Mouse (Mus musculus) yolk sac, embryonic 10.5 days (tissue): ENCODE results near the gene Clcnka.
A peak's percentile ranks its signal among the peaks of the same experiment; 100 is the strongest.

Experiments
- DNase-seq: peaks from one replicate; pipeline ENCODE4 v3.0.0-alpha.2; 2017; ENCODE audit warnings: low spot score

Gene Clcnka

DNA sequence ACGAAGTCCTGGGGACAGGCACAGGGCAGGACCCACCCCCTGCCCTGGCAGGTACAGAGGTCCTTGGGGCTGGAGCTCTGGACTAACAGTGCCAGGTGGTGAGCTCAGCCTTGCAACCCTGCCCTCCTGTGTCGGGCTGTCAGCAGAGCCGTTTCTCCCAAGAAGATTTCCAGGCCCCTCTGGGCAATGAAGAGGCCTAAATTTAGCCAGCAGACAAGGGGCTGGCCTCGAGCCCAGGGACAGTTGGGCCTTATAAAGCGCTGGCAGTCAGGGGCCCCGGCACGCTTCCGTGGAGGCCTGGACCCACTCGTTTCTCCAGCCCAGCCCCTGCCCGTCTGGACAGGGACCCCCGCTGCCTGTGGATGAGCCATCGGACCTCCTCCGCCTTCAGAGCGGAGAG lies 22.9 kb upstream of the Clcnka start:
- DNase-seq: no peak

DNA sequence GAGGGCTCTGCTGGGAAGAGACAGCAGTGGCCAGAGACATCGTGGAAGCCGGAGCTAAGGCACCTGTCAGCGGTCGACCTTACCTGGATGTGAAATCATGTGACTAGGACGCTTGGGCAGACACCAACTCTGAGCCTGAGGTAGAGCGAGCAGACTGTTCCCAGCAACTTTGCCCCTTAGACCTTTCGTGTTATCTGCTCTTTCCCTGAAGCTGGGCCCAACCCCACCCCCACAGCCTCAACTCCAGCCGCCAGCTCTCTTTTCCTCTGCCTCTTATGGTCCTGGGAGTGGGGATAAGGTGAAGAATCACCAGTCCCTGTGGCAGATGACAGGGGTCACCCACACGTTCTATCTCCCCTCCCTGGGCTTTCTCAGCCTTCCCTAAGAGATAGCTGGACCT lies 22.4 kb upstream of the Clcnka start:
- peak; percentile 54 for DNase-seq

DNA sequence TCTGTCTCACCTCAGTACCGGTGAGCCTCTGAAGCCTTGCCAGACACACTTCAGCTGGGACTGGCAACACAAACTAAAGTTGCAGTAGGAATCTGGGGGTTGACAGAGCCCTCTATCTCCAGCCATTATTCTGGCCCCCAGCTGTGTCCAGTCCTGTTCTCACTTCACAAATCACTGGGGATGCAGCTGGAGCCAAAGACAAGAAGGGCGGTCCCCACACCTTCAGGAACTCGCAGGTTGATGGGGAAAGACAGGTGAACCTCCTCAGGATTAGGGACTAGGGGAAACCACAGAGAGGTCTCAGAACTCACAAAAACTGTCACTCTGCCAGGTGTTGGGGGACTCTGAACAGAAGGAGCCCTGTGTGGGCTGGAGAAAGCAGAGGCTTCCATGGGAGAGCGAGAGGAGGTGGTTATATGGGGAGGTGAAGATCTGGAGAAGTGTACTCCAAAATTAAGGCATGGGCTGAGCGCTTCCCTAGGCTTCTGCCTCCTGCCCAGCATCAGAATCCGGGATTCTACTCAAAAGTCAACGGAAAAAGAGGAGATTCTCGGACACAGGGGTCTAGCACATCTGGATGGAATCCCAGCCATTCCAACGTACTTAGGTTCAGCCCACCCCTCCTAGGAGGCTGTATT lies 21.8 kb upstream of the Clcnka start, which contains the start of gene Hspb7:
TSS of gene Hspb7 (plus strand) at position 588 of the 638 bp plus-strand sequence.
- DNase-seq: no peak

DNA sequence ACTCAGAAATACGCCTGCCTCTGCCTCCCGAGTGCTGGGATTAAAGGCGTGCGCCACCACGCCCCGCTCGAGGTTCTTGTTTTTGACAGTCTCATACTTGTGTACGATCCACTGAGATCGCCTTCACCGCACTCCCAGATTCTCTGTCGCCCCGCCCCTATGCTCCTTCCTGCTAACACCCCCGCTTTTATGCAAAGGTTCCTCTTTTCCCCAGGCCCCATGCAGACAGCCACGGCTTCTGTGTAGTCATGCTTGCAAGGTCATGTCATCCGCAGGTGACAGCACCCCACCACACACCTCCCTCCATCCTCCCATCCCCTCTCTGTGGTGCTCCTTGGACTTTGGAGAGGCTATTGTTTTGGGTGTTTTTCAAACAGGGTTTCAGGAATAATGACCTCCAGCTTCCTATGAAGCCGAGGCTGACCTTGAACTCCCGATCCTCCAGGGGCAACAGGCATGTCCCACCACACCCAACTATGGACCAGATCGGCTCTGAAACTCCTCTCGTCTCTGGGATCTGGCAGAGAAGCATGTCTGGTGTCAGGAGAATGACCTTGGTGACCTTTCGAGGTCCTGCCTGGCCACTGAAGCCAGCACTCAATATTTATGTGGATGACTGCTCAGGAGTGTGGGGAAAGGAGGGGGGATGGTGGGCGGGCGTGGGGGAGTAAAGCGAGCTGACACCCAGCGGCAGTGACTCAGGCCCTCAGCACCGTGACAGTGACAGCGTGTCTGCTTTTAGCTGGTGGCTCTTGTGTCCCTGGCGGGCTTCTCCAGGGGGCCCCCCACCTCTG lies 21.1 kb upstream of the Clcnka start:
- DNase-seq: no peak

DNA sequence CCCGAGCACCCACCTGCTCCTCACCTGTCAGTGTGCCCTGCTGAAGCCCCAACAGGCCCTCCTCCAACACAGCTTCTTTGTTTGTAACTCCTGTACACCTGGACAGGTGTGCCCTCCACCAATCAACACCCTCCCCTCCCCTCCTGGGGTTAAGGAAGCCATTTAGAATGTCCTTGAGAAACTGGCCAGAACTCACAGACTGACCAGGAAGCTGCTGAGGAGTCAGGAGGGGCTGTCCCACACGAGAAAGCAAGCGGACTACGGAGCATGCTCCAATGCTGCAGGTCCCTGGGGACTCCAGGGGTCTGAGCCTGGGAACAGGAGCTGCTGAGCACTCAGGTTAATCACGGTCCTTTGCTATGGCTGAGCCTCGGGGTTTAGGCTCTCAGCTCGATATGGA lies 17.4 kb upstream of the Clcnka start, which contains the start of gene Clcnkb:
TSS of gene Clcnkb (minus strand) at position 91 of the 400 bp plus-strand sequence.
- DNase-seq: no peak

DNA sequence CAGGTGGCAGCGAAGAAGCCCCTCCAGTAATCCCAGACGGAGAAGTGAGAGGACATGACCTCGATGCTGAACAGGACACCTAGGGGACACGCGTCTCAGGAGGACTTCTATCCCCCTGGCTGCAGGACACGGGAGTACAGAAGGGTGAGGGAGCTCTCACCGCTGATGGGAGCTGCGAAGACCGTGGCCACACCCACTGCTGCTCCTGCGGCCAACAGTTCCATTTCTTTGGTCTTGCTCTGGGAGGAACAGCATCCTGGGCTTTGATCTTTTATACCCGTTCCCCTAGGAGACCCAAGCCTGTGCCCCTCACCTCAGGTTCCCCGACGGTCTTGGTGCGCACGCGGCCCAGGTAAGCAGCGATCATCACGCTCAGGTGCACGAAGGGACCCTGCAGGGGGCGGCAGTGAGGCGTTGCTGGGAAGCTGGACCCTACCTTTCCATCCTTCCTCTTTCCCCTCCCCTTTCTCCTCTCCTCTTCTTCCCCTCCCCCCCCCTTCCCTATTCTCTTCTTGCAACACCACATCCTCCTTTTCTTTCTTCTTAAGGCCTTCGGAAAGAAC lies 13.0 kb upstream of the Clcnka start:
- no peak for DNase-seq

DNA sequence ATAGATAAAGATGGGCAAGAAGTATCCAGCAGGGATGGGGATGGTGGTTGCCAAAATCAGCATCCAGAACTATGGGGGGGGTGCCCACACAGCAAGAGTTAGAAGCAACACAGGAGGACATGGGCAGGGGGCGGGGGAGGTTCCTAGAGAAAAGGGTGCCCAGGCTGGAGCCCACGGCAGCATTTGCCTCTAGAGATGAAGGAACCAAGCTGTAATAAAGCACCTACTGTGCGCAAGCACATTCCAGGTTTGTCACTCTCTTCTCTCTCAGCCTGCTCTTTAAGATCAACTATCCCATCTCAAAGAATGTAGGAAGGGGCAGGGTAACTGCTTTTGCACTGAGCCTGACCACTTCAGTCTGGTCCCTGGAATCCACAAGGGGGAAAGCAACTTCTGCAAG lies 10.1 kb upstream of the Clcnka start:
- DNase-seq: no peak

DNA sequence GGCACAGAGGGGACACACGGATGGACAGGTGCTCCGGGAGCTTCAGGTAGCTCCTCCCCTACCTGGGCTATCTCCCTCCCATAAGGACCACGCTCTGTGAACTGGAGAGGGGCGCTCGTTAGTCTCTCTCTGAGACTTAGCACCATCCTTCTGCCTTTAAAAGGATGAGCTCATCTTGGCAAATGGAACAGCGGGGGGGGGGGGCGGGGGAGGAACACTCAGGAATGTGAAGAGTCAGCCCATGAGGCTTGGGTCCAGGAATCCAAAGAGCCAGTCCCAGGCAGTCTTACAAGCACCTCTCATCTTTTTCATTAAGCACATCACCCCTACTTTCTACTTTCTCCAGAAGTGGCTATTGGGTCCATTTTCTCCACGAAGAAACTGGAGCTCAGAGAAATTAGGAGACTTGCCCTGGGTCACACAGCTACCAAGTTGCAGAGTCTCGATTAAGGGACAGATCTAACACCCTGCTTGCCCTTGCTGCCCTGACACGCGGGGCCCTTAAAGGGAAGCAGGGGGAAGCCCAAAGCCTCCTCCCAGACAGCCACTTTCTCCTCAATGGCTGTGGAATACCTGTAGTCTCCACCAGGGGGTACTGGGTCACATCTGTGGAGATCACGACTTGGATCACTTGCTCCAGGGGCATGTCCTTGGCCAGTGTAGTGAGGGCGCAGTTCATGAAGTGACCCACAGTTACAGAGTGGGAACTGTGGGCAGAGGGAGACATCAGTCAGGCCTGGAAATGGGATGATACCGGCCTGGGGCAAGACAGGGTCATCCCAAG lies 8.2 kb upstream of the Clcnka start:
- no peak for DNase-seq

DNA sequence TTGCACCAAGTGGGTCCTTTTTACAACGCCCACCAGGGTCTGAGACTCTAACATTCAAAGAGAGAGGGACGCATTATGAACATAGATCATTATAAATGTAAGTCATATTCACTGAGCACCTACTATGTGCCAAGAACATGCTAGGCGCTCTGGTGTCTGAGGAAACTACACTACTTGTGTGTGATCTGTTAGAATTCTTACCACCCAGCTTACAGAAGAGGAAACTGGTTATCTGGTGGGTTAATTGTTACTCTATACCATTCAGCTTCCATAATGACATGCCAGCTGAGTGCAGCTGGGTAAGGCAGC lies 6.7 kb upstream of the Clcnka start:
- no peak for DNase-seq

DNA sequence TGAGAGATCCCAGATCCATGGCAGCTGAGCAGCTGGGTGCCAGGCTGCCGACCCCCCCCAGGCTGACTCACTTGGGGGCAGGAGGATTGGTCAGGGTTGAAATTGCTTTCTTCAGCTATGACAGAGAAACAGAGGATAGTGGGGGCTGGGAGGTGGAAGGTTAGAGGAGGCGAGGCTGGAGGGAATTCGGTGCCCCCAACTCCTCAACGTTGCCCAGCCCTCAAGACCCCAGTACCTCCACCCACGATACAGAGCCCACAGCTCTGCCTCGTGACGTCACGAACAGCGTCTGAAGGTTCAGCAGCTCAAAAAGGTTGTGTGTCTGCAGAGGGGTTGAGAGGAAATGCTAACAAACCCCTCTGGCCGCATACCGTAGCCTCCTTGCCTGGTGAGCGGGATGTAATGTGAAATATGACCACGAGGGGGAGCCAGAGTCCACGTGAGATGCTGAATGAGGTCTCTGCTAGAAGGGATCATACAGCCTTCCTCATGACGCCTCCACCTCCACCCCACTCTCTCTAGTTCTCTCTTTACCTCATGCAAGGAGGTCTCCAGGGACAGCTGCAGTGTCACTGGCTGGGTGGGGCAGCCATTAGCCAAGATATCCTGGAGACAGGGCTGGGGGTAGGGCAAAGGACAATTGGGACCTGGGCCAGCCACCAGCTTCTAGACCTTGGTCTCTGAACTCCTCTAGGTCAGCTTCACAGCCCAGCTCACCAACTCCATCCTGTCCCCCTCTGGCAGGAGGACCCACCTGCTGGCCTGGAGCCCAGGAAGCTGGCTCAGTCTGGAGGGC lies 6.2 kb upstream of the Clcnka start:
- peak; percentile 78 for DNase-seq

DNA sequence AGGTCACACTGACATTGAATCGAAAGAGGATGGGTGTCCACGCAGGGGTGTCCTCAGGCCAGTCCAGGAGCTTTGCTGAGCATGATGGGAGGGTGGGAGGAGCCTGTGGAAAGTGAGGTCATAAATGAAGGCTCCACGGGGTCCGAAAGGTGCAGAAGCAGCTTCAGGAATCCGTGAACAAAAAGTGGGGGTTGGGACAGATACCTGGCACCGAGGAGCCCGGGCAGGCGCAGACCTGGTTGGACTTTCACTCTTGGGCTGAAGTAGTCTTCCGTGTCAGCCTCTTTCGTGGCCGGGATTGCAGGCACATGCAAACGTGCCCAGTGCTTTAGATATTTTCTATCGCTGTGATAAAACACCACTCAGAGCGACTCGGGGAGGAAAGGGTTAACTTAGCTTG lies 1.6 kb upstream of the Clcnka start:
- no peak for DNase-seq

DNA sequence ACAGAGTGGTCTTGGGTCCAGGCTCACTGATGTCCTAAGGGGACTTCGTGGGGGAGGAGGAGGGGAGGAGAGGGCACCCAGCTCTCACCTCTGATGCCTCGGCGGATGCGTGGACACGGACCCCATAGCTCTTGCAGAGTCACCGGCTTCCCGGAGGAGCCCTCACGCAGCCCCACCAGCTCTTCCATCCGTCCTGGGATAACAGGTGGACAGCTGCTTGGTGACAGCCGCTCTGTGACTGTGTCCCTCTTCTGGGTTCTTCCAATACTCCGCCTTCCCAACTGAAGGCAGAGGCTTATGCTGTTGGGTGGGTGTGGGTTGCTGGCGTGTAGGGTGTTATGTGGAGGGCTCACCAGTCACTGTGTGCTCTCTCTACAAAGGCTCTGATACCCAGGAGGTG lies 663 bp downstream of the Clcnka start:
- no peak for DNase-seq

DNA sequence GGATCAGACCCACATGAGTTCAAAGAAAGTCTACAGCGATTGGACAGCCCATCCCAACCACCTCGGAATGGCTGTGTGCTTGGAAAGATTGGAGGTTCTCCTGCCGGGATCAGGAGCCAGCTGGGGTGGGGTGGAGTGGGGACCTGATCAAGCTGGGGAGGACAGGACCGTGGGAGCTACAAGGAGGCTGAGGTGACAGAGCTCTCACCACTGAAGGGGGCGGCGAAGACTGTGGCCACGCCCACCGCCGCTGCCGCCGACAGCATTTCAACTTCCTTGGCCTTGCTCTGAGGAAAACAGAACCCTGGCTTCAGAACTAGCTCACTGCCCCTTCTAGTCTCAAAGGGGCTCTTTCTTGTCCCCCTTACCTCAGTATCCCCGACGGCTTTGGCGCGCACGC lies 3.8 kb downstream of the Clcnka start:
- no peak for DNase-seq

DNA sequence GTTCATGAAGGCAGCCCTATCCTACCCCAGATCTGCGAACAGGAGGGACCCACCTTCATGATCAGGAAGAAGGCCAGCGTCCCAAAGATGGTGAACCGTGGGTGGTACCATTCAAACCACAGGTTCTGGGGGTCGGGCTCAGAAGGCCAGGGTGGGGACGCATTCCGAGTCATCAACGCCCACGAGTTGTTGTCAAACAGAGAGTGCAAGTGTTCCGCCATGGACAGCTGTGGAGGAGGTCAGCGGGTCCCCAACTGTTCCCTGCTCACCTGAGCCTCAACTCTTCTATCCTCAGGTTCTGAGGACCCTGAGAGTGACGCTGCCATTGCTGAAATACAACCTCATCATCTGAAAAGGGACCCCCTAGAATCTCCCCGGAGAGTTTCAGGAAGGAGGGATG lies 7.2 kb downstream of the Clcnka start:
- DNase-seq: no peak

DNA sequence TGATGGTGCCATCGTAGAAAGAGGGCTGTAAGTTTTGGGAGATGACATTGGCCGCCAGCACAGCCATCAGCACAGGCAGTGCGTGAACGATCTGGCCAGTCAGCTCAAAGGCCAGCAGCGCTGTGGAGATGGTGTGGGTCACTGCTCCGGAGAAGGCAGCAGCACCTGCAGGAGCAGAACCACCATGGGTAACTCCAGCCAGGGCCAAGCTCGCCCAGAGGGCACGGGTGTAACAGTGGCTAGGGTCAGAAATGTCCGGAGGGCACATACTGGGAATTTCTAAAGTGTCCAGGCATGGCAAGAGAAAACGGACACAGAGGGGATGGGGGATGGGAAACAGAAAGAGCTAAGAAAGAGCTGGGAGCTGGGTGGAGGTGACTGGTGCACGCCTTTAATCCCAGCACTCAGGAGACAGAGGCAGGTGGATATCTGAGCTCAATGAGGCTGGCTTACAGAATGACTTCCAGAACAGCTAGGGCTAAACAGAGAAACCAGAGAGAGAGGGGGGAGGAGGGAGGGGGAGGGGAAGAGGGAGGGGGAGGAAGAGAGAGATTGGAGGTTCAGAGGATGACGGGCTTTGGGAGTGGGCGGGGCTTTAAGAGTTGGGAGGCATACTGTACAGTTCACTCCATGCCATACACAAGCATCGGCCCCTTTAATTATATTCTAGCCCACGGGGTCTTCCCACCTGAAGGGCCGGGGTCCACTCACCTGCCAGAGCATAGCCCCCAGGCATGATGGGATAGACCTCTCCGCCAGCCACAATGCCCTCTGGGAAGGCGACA lies 9.0 kb downstream of the Clcnka start:
- no peak for DNase-seq

DNA sequence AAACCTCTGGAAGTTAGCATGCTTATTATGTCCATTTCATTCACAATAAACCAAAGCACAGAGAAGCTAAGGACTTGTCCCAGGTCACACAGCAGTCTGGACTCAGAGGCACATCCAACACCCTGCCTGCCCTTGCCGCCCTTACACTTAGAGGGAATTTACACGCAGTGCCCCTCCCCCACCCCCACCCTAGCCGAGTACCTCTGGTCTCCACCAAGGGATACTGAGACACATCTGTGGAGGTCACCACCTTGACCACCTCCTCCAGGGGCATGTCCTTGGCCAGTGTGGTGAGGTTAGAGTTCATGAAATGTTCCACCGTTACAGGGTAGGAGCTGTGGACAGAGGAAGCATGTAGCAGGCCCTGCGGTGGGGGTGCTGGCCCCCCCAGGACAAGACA lies 10.6 kb downstream of the Clcnka start:
- DNase-seq: no peak

DNA sequence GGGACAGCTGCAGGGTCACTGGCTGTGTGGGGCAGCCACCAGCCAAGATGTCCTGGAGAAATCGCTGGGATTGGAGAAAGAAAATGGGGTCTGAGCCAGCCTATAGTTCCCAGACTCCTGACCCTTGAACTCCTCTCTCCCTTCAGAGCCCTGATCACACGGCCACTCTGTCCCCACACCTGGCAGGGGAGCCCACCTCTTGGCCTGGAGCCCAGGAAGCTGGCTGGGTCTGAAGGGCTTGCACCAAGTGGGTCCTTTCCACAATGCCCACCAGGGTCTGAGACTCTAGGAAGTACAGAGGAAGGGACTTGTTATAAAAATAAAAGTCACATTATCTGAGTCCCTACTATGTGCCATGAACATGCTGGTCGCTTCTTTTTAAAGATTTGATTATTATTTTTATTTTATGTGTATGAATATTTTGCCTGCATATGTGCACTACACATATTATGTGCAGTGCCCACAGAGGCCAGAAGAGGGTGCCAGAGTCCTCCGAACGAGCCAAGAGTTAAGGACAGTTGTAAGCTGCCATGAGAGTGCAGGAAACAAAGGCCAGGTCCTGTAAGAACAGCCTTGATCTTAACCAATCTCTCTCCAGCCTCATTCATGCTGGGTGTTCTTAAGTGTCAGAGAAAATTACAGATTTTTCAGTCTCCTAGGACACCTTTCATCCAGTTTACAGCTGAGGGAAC lies 11.3 kb downstream of the Clcnka start:
- DNase-seq: peak; percentile 45

DNA sequence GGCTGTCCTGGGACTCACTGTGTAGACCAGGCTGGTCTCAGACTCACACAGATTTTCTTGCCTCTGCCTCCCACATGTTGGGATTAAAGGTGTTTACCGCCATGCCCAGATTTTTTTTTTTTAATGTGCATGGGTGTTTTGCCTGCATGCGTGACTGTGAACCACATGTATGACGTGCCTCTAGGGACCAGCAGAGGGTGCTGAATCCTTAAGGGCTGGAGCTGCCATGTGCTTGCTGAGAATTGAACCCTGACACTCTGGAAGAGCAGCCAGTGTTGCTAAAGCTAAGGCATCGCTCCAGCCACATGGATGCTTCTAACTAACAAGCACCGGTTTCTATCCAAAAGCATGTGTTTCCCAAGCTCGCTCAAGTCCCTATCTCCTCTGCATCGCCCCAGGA lies 12.4 kb downstream of the Clcnka start:
- no peak for DNase-seq

DNA sequence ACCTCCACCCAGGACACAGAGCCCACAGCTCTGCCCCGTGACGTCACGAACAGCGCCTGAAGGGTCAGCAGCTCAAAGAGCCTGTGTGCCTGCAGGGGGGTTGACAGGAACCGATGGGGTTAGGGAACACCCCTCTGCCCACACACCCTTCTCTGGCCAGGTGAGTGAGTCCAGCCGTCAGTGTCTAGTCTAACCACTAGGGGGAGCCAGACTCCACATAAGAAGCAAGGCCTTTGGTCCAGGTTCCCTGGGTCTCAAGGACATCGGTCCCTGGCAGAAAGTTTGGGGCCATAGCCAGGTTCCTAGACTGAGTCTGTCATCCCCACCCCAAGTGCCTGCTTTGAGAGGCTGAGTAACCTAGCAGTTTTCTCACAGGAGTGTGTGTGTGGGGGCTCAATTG lies 13.2 kb downstream of the Clcnka start:
- DNase-seq: peak; percentile 53

DNA sequence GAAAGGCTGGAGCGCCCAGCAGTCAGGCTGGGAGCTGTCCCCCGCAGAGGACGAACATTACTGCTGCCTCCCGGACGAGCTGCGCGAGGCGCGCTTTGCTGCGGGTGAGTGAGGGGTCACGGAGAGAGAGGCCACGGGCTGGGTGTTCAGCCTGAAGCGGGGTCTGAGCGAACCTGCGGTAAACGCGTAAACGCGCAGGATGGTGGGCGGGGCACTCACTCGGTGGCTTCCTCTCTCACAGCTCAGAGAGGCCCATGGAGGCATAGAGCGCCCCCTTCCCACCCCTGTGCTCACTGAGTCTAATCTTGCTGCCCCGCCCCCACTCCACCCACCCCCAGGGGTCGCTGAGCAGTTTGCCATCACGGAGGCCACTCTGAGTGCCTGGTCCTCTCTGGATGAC lies 16.1 kb downstream of the Clcnka start:
- no peak for DNase-seq

DNA sequence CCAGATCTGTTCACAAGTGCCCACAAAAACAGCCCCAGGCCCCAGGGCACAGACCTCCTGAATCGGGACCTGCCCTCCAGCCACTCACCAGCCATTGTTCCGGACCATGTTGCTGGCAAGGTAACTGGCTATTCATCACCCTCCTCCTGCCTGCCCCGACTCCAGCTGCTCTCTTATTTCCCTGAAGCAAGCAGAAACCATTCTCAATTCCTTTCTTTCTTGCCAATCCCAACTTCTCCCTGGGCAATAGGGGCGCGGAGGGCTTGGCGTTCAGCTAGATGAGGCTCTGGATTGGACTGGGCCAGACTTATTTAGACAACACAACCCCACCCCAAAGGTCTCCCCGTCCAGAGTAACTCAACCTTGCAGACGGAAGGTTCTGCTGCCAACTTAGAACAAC lies 18.9 kb downstream of the Clcnka start:
- DNase-seq: no peak
